Mouse (Mus musculus) retina, postnatal 1 day (tissue): ENCODE measurements around the gene Adamtsl5.

Source experiments
- DNase-seq: peaks from one replicate; pipeline ENCODE4 v3.0.0-alpha.2; 2012

Adamtsl5 gene

GRCm38 (mm10) chr10:80348244-80348781, at the start of gene Adamtsl5:
TSS of gene Adamtsl5 (minus strand) at chr10:80348412.
- DNase-seq, result peak; percentile 77

- no peak for DNase-seq
Measured at GRCm38 (mm10) chr10:80397524-80398173, 49.4 kb upstream of the Adamtsl5 start.

- DNase-seq, result no peak
Measured at GRCm38 (mm10) chr10:80396822-80397523, 48.8 kb upstream of the Adamtsl5 start.

- no peak for DNase-seq
Measured at GRCm38 (mm10) chr10:80395025-80395627, 46.9 kb upstream of the Adamtsl5 start.

GRCm38 (mm10) chr10:80392687-80393086, 44.5 kb upstream of the Adamtsl5 start:
- DNase-seq, result no peak

- no peak for DNase-seq
Measured at GRCm38 (mm10) chr10:80390697-80391096, 42.5 kb upstream of the Adamtsl5 start.

- no peak for DNase-seq
Measured at GRCm38 (mm10) chr10:80389185-80389708, 41.0 kb upstream of the Adamtsl5 start.

- DNase-seq, result no peak
Measured at GRCm38 (mm10) chr10:80388731-80389130, 40.5 kb upstream of the Adamtsl5 start.

GRCm38 (mm10) chr10:80387522-80387959, 39.3 kb upstream of the Adamtsl5 start, which contains the start of gene Mex3d:
TSS of gene Mex3d (minus strand) at chr10:80387659.
- peak; percentile 92 for DNase-seq

- peak; percentile 43 for DNase-seq
Measured at GRCm38 (mm10) chr10:80386735-80387471, 38.7 kb upstream of the Adamtsl5 start.

GRCm38 (mm10) chr10:80385811-80386734, 37.9 kb upstream of the Adamtsl5 start:
- peak; percentile 89 for DNase-seq

- DNase-seq, result peak; percentile 60
Measured at GRCm38 (mm10) chr10:80385310-80385709, 37.1 kb upstream of the Adamtsl5 start.

- no peak for DNase-seq
Measured at GRCm38 (mm10) chr10:80384709-80385108, 36.5 kb upstream of the Adamtsl5 start.

- no peak for DNase-seq
Measured at GRCm38 (mm10) chr10:80384115-80384639, 36.0 kb upstream of the Adamtsl5 start.

- DNase-seq, result peak; percentile 29
Measured at GRCm38 (mm10) chr10:80383431-80383830, 35.2 kb upstream of the Adamtsl5 start.

- no peak for DNase-seq
Measured at GRCm38 (mm10) chr10:80382641-80383365, 34.6 kb upstream of the Adamtsl5 start.

- peak; percentile 25 for DNase-seq
Measured at GRCm38 (mm10) chr10:80377716-80378115, 29.5 kb upstream of the Adamtsl5 start.

- peak; percentile 96 for DNase-seq
Measured at GRCm38 (mm10) chr10:80376160-80376559, 27.9 kb upstream of the Adamtsl5 start.

- DNase-seq, result peak; percentile 80
Measured at GRCm38 (mm10) chr10:80374063-80374462, 25.9 kb upstream of the Adamtsl5 start.

GRCm38 (mm10) chr10:80372706-80373105, 24.5 kb upstream of the Adamtsl5 start:
- DNase-seq, result no peak
